Mouse (Mus musculus) T-helper 17 cell (primary cell): ENCODE measurements around the gene Aggf1.
"Not testable (repeated sequence)": the region's sequence is repeated elsewhere in the genome, so short reads cannot be mapped to it uniquely, and the experiment has no call there.

Source experiments
- in situ Hi-C, 2 experiments: fragments of 300-600 bp; cut with MboI, MseI; formaldehyde crosslinking; loops; 1 replicate in 1 of 2; 2 replicates in 1 of 2; pipeline ENCODE4 v1.15.1; 2025; ENCODE audit warnings: high pct_unique_total_duplicates in 2 of 2

The Aggf1 gene

GRCm38 (mm10) chr13:95374701-95375553, at the start of gene Aggf1:
Gene Aggf1 (minus strand): TSS chr13:95375352.
- in situ Hi-C loops, result no loop called here

GRCm38 (mm10) chr13:95424932-95425331, 49.8 kb upstream of the Aggf1 start:
- in situ Hi-C loops, result no loop called here

- in situ Hi-C loops, result no loop called here
These were observed 44.1 kb upstream of the Aggf1 start for GRCm38 (mm10) chr13:95419204-95419749.

GRCm38 (mm10) chr13:95418575-95419203, 43.5 kb upstream of the Aggf1 start:
- in situ Hi-C loops, result no loop called here

- in situ Hi-C loops, result no loop called here
These were observed 37.1 kb upstream of the Aggf1 start for GRCm38 (mm10) chr13:95412257-95412656.

- in situ Hi-C loops, result loop anchor here (5.0 kb wide), 2 partner anchors 79 to 84 kb away; partner anchors contain the start of gene S100z (in 1 of the 2)
These were observed 18.1 kb upstream of the Aggf1 start for GRCm38 (mm10) chr13:95393242-95393641.

- in situ Hi-C loops, result loop anchor here (5.0 kb wide), 2 partner anchors 82 to 87 kb away; partner anchors contain the start of gene S100z (in 1 of the 2)
These were observed 15.0 kb upstream of the Aggf1 start for GRCm38 (mm10) chr13:95389866-95390865.

- in situ Hi-C loops, result no loop called here
These were observed 13.1 kb upstream of the Aggf1 start for GRCm38 (mm10) chr13:95388226-95388625.

- in situ Hi-C loops, result no loop called here
These were observed 7.3 kb upstream of the Aggf1 start for GRCm38 (mm10) chr13:95382418-95382817.

- in situ Hi-C loops, result no loop called here
These were observed 3.5 kb upstream of the Aggf1 start for GRCm38 (mm10) chr13:95378696-95379095.

- in situ Hi-C loops, result not testable (repeated sequence)
These were observed 1.6 kb upstream of the Aggf1 start for GRCm38 (mm10) chr13:95376689-95377289.

- in situ Hi-C loops, result no loop called here
These were observed 382 bp upstream of the Aggf1 start for GRCm38 (mm10) chr13:95375554-95375914.

- in situ Hi-C loops, result no loop called here
These were observed 8.8 kb downstream of the Aggf1 start for GRCm38 (mm10) chr13:95366356-95366755.

- in situ Hi-C loops, result no loop called here
These were observed 11.7 kb downstream of the Aggf1 start for GRCm38 (mm10) chr13:95363440-95363839.

GRCm38 (mm10) chr13:95358223-95358622, 16.9 kb downstream of the Aggf1 start:
- in situ Hi-C loops, result no loop called here

GRCm38 (mm10) chr13:95348476-95348875, 26.7 kb downstream of the Aggf1 start:
- in situ Hi-C loops, result loop anchor here in 1 of 2 experiments (10.0 kb wide), 1 partner anchor 334 kb away; no protein-coding TSS in a partner anchor

GRCm38 (mm10) chr13:95347018-95347696, 28.0 kb downstream of the Aggf1 start:
- in situ Hi-C loops, result loop anchor here in 1 of 2 experiments (10.0 kb wide), 1 partner anchor 332 kb away; no protein-coding TSS in a partner anchor

- in situ Hi-C loops, result loop anchor here in 1 of 2 experiments (10.0 kb wide), 1 partner anchor 331 kb away; no protein-coding TSS in a partner anchor
These were observed 29.3 kb downstream of the Aggf1 start for GRCm38 (mm10) chr13:95345869-95346268.

GRCm38 (mm10) chr13:95343470-95343869, 31.7 kb downstream of the Aggf1 start:
- in situ Hi-C loops, result loop anchor here in 1 of 2 experiments (10.0 kb wide), 1 partner anchor 329 kb away; no protein-coding TSS in a partner anchor
